Mouse (Mus musculus) right cerebral cortex, postnatal 4 days (tissue): ENCODE results near the gene Gm10277.
"Not testable (repeated sequence)": the region's sequence is repeated elsewhere in the genome, so short reads cannot be mapped to it uniquely, and the experiment has no call there.

Source experiments
- DNase-seq: peaks from one replicate; pipeline ENCODE4 v3.0.0-alpha.2; 2022

Gene Gm10277

DNA sequence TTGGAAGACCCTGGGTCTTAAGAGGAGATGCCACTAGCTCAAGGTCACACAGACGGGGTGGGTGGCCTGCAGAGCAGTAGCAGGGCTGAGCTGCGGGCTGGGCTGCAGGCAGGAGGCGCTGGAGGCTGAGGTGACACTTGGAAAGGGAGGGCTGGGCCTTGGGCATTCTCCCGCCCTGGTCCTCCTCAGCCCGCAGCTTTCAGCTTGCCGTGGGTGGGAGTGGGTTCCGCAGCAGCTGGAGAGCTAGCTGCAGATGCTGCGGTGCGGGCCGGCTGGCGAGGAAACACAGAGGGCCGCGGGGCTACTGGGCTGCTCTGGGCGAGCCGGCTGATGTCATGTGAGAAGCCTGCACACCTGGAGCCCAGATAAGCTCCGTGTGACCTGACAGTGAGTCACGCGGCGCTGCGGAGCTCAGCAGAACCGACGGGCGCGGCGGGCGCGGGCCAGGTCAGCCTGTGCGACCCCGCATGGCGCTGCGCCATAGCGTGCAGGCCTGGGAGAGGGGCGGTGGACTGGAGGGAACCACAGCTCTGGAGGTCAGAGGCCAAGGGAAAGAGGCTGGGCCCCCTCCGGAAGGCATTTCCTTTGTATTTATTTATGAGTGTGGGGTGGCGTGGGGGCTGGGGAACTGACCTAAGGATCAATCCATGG, 21.1 kb downstream of the Gm10277 start:
- DNase-seq: peak; percentile 24

- no peak for DNase-seq
Observed at GRCm38 (mm10) chr11:77765459-77765777, 22.1 kb downstream of the Gm10277 start.

DNA sequence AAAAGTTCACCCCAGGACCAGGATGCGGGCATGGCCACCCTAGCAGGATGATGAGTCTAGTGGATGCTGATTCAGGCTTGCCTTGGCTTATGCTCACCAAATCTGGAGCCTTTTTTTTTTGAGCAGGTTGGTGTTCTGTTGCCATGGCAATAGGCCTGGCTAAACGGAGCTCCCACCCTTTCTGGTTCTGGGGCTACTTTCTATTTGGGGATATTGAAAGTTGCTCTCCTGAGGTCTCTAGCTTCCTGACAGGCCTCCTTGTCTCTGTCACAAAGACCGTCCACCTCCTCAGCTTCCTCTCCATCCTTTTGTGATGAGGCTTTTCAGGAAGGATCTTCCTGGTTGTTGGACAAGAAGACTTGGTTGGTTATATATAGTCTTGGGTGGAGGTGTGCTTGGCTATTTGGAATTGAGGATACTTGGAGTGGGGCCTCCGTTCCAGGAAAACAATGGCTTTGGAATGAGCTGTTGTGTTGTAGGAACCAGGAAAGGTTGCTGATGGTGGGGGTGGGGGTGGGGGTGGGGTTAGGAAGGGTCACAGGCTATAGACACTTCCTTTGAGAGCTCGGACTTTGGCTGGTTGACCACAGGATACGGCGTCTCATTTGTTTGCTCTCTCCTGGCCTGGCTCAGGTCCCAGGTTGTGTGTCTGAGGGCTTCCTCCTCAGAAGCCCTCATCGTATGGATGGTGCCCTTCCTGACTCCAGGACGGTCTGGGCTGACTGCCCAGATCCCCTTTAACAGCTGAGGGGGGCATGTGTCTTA, 22.7 kb downstream of the Gm10277 start:
- no peak for DNase-seq

- DNase-seq: peak; percentile 40
Observed at GRCm38 (mm10) chr11:77763673-77764340, 23.7 kb downstream of the Gm10277 start.

DNA sequence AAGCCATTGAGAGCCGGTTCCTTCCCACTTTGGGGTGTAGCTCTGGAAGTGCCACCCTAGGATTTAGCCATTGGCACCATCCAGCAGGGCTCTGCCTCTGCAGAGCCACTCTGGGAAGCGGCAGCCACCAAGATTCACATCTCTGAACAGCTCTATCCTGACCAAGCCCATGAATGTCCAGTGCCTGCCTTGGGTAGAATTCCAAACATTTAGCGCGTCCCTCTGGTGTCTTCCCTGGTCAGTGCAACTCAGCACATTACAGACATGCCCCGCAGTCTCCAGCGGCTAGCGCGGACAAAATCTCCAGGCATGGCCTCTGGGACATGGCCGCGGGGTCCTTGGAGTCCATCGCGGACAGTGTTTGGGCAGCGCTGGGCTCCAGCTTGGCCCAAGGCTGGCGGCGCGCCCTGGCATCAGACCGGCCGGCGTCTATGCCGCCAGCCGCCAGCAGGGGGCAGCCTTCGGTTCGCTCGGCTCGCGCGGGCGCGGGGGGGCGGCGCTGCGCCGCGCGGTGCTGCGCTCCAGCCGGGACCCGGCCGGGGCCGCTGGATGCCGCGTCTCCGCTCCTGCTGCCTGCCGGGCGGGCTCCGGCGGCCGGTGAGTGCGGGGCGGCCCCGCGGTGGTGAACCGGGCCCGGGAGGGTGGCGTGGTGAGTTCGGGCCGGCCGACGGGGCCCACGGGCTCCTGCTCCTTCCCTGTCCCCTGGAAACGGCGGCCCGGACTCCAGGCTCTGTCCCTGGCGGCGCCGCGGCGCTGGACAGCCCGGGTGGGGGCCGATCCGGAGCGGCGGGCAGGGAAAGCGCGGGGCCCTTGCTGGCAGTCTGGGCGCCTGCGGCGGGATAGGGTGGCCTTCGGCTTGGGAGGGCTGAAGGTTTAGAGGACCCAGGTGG, 24.5 kb downstream of the Gm10277 start, which contains the start of gene Myo18a:
Gene Myo18a (plus strand): TSS at position 464 of the 890 bp plus-strand sequence.
- DNase-seq: peak; percentile 96

DNA sequence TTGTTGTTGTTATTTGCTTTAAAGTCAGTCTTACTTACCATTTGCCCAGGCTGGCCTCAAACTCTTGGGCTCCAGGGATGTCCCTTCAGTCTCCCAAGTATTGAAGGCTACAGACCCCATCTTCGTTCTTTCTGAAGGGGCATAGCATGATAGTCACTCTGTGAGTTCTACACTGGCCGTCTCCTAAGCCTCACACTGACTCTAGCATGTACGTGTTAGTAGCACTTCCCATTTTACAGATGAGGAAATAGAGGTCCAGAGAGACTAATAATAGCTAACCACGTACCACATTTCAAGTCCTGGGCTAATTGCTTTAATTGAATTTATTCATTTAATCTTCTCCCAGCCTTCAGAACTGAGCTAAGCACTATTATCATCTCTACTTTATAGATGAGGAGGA, 27.5 kb downstream of the Gm10277 start:
- DNase-seq: no peak

GRCm38 (mm10) chr11:77753469-77753868, 34.1 kb downstream of the Gm10277 start:
- DNase-seq: no peak

DNA sequence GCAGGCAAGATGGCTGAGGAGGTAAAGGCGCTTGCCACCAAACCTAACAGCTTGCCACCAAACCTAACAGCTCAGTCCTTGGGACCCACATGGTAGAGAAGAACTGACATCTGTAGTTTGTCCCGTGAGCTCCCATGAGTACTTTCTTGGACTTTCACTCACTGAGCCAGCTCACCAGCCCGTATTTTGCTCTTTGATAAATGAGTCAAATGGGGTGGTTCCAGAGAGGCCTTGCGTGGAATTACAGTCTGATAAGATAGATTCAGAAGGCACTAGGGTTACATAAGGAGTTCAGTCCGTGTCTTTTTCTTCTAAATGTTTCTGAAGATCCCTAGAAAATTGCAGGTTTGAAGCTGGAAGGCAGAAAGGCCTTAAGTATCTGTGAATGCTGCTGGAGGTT, 35.0 kb downstream of the Gm10277 start:
- DNase-seq: no peak

GRCm38 (mm10) chr11:77748996-77749395, 38.6 kb downstream of the Gm10277 start:
- no peak for DNase-seq

DNA sequence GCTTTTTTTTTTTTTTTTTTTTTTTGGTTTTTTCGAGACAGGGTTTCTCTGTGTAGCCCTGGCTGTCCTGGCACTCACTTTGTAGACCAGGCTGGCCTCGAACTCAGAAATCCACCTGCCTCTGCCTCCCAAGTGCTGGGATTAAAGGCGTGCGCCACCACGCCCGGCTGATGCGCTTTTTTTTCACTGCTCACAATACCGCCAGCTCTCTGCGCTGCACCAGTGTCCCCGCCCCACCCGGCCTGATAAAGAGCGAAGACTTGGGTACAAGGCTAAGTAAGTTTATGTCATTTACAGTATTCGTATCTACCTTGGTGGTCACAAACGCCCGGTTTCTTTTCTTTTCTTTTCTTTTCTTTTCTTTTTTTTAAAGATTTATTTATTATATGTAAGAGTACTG, 40.4 kb downstream of the Gm10277 start:
- DNase-seq: not testable (repeated sequence)

GRCm38 (mm10) chr11:77746652-77747051, 40.9 kb downstream of the Gm10277 start:
- DNase-seq: no peak

DNA sequence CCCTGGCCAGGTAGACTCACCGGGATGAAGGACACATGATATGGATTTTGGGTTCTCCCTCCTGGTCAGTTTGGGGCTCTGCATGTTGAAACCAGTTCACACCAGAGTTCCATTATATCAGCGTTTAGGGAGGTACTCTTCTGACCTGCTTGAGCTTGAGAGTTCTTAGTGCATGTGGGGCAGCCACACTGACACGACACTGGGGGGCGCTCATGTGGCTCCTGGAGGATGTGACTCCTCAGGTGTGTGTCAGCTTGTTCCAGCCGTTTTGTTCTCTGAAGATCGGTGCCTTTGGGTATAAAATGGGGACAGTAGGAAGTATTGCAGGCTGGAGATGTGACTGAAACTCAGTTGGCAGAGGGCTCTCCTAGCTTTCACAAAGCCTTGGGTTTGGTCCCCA, 43.6 kb downstream of the Gm10277 start:
- DNase-seq: peak; percentile 8

DNA sequence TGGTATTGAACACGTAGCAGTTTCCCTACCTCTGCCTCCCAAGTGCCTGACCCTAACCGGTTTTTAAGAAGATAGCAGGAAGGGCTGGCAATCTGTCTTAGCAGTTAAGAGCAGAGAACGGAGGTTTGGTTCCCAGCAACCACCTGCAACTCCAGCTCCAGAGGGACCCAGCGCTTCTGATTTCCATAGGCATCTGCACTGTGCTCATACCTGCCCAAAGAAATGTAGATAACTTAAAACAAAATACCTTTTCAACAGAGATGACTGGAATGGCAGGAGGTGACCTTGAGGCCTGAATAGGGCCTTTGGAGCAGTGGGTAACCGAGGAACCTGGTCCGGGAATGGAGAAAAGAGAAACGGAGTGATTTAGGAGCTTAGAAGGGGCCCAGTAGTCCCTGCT, 49.0 kb downstream of the Gm10277 start:
- DNase-seq: no peak

- DNase-seq: peak; percentile 85
Observed at GRCm38 (mm10) chr11:77737289-77737688, 50.3 kb downstream of the Gm10277 start.
